Mouse (Mus musculus) embryo, embryonic 11 days (tissue): ENCODE results near the gene Hoxc10.

Experiments
- DNase-seq: peaks from one replicate; pipeline ENCODE4 v3.0.0-alpha.2; 2015

Gene Hoxc10

DNA sequence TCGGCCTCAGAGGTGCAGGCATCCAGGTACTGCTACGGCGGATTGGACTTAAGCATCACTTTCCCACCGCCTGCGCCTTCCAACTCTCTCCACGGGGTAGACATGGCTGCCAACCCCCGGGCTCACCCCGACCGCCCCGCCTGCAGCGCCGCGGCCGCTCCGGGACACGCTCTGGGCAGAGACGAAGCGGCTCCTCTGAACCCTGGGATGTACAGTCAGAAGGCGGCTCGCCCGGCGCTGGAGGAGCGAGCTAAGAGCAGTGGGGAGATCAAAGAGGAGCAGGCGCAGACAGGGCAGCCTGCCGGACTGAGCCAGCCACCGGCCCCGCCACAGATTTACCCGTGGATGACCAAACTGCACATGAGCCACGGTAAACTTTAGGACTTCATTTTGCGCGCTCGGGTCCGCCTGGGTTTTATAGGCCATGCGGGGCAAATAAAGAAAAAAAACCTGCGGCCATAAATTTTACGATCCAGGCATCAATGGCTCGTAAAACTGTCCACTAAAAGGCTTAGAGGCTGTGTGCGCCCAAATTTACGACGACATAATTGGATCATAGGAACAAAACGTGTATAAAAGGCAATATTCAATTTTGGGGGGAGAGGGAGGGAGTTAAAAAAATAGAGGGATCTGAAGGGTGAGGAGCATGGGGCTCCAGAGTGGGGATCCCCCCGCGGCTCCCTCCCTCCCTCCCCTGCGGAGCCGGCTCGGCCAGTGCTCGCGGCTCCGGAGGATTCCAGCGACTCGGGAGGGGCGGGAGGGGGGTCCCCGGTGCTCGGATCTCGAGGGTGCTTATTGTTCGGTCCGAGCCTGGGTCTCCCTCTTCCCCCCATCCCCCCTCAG, 47.8 kb downstream of the Hoxc10 start:
- peak; percentile 83 for DNase-seq

DNA sequence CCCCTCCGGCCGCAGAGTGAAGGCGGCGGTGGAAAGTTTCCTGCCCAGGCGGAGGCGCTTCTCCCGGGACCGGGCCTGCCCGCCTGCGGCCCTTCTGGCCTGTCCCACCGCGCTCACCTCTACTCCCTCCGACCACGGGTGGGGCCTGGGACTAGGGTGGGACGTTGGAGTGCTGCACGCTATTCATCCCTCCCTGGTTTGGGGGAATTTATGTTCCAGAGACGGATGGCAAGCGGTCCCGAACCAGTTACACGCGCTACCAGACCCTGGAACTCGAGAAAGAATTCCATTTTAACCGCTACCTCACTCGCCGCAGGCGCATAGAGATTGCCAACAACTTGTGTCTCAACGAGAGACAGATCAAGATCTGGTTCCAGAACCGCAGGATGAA, 48.4 kb downstream of the Hoxc10 start:
- DNase-seq, result no peak

DNA sequence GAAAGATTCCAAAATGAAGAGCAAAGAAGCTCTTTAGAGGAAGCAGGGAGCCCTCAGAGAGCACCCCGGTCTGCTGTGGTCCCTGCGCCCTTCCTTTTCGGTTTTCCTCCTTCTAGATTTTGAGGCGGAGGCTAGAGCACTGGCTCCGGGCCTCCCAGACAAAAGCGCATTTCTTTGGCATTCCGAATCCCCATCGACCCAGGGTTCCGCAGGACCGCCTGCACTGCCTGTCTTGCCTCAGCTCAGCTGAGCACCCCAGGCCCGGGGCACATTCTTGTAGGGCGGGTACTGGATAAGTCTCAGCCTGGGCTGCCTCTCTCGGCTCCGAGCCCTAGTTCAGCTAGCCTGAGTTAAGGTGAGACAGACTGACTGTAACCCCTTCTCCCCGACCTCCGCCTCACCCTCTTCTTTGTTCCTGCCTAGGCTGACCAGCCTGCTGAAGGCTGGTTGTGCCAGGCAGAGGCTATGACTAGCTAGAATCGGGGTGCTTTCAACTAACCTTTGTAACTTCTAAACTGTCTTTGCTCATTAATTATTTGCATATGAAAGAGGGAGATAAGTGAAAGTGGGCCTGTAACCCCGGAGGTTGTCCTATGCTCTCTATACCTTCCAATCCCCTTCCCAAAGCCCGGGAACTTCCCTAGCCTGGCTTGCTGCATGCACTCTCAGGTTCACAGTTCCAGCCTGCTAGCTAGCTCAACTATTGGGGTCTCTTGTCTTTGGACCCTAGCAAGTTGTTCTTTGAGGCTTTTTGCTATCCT, 49.0 kb downstream of the Hoxc10 start:
- DNase-seq, result no peak

DNA sequence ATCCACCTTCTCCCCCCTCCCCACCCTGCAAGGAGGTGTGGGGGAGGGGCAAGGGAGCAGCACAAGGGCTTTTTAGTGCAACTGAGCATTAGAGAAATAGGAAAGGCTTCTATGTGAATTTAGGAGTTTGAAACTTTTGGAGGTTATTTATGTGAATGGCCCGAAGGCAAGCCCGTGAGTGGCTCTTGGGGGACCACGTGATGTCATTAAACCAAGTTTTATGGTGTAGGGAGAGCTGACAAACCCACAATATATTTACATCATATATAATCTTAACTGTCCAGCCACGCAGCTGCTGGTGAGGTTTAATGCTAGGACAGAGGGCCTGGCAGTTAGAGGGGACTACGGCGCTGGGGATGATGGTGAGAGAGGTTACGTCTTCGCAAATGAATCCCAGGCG, 52.0 kb downstream of the Hoxc10 start, which contains the start of gene Hoxc4:
TSS of gene Hoxc4 (plus strand) at position 299 of the 400 bp plus-strand sequence.
- DNase-seq, result peak; percentile 66

DNA sequence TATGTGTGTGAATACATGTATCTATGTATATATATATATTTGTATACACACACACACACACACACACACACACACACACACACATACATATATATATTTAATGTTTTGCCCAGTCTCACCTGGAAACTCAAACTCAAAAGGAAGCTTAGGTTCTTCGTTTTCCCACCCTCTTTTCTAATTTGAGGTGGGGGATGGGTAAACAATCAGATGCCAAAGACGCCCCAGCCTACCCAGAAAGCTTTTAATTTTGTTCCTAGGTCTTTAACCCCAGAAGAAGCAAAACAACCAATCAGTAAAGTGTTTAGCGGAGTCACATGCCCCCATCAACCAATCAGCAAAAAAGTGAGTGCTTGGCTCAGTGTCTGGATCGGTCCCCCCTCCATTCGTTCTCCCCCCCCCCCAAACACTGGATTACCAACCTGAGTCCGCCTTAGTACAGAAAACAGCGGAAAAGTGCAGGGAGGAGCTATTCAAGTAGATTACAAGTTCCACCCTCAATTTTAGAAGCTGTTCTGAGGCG, 54.4 kb downstream of the Hoxc10 start:
- no peak for DNase-seq
